Mouse (Mus musculus) erythroblast, embryonic 14.5 days (primary cell): ENCODE data around the gene Il11.

ENCODE experiments used
- GATA1 ChIP-seq: IDR thresholded peaks from 2 replicates; pipeline ENCODE4 v1.6.1; 2012; ENCODE audit warnings: low read length, inconsistent platforms, mixed read lengths
- TAL1 ChIP-seq: IDR thresholded peaks from 3 replicates; pipeline ENCODE4 v1.6.1; 2012; ENCODE audit warnings: low read length, inconsistent platforms, mixed read lengths

DNA sequence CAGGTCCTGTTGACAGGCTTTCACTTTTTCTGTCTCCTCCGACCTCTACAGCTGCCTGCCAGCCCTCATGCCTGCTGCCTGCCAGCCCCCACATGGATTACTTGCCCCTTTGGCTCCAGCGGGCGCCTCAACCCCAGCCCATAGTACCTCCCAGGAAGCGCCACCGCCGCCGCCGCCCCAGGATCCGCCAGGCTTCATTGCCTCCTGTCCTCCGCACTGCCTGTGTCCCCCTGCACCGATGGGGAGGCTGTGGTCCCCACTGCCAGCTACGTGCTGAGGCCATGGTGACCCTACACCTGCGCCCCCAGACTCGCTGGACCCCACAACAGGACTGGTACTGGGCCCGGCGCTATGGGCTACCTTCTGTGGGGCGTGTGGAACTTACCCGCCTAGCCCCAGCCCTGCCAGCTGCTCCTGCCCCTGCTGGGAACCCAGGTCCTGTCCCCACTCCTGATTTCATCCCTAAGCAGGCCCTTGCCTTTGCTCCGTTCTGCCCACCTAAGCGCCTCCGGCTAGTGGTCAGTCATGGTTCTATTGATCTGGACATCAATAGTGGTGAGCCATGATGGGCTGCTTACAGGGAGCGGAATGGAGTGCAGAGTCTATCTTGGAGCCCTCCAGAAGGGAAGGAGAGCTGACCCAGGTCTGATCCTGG, 36.2 kb downstream of the Il11 start:
- TF ChIP-seq GATA1: no peak
- no peak for TF ChIP-seq TAL1
